ENCODE assay signal across 11 mouse cellular contexts in genomic region chr6:134606540-134606939, GRCm38 (mm10). TPM values are rescaled to one million over a fixed set of nuclear protein-coding genes. Genes with fewer than 3 reads are reported as not detected.
DNase-seq lines count a peak whose midpoint lies in the region; ATAC-seq lines count a peak whose summit lies in the region.
"Had no signal": no experiment of that assay in that cellular context is flagged by ENCODE, and none has a peak within 500 bp of the region (broad histone marks: within the 10 kb centered on the region; RNA-seq: fewer than 3 reads in every experiment).

No protein-coding gene starts in this region.

- WGBS in heart, embryonic 11.5 days (ENCODE audit: insufficient replicate concordance) = 58% methylated on average over 6 of the region's 6 CpGs
- 29% methylated on average over 6 of the region's 6 CpGs for WGBS in kidney, embryonic 16.5 days

- H3K4me2 ChIP-seq in heart, embryonic 11.5 days = no peak overlapping the region
- H3K4me2 ChIP-seq in kidney, embryonic 16.5 days (replicated peaks; ENCODE audit: low read depth, low read length) = no peak overlapping the region

- H3K27ac ChIP-seq in heart, embryonic 11.5 days (ENCODE audit: low read depth, low read length) = no peak overlapping the region
- peak overlapping the region; percentile 66 for H3K27ac ChIP-seq in kidney, embryonic 16.5 days (ENCODE audit: low read length)

- no peaks in the 10 kb centered on the region for H3K36me3 ChIP-seq in heart, embryonic 11.5 days (ENCODE audit: control insufficient read depth, insufficient read depth, low read length)
- no peaks in the 10 kb centered on the region for H3K36me3 ChIP-seq in kidney, embryonic 16.5 days (ENCODE audit: insufficient read depth, low read length)

- no peaks in the 10 kb centered on the region for H3K9me3 ChIP-seq in heart, embryonic 11.5 days (replicated peaks; ENCODE audit: control insufficient read depth, low read length)
- H3K9me3 ChIP-seq in kidney, embryonic 16.5 days (ENCODE audit: low read length) = no peaks in the 10 kb centered on the region

- peak; percentile 93 for DNase-seq in heart, adult 11 months
- peak; percentile 46 to 58 for DNase-seq in lung, adult 18-20 months
- peak; percentile 43 for DNase-seq in yolk sac, embryonic 10.5 days (ENCODE audit: low spot score)
- DNase-seq in retina, postnatal 1 day = no peak
- DNase-seq in layer of hippocampus, postnatal 14 days (ENCODE audit: low spot score in 2 of 2) = no peak
- DNase-seq: thymus, postnatal 36 days had no signal

- H3K4me1 ChIP-seq in heart, embryonic 11.5 days (ENCODE audit: control insufficient read depth, insufficient read depth, low read length) = peaks cover 4% of the 10 kb centered on the region; the same call in 1 of the 2 replicates
- H3K4me1 ChIP-seq in kidney, embryonic 16.5 days (ENCODE audit: insufficient read depth, low read length) = peaks cover 35% of the 10 kb centered on the region

- H3K4me3 ChIP-seq in heart, embryonic 11.5 days (ENCODE audit: low read depth, low read length) = no peak overlapping the region
- no peak overlapping the region for H3K4me3 ChIP-seq in kidney, embryonic 16.5 days (ENCODE audit: low read length)

- no peaks in the 10 kb centered on the region for H3K27me3 ChIP-seq in heart, embryonic 11.5 days (ENCODE audit: control insufficient read depth, insufficient read depth, low read length)
- no peaks in the 10 kb centered on the region for H3K27me3 ChIP-seq in kidney, embryonic 16.5 days (ENCODE audit: insufficient read depth, low read length)

- H3K9ac ChIP-seq in heart, embryonic 11.5 days (ENCODE audit: low read depth, low read length) = no peak overlapping the region
- 0 out of 2 replicates have a peak overlapping the region, but pooled peaks have one; percentile 13 for H3K9ac ChIP-seq in kidney, embryonic 16.5 days (replicated peaks; ENCODE audit: low read length)
- H3K9ac ChIP-seq: forebrain, postnatal 0 days had no signal

- no peak for ATAC-seq in heart, embryonic 11.5 days (replicated peaks; ENCODE audit: insufficient number of reproducible peaks, low FRiP score, low TSS enrichment)
- no peak for ATAC-seq in kidney, embryonic 16.5 days (ENCODE audit: low FRiP score, low TSS enrichment)
- no peak for ATAC-seq in megakaryocyte progenitor cell, adult 5-6 weeks (replicated peaks; ENCODE audit: poor library complexity)
- ATAC-seq: inflammation-experienced regulatory T-cells, adult 6 months had no signal

RNA-seq across cellular contexts. Expression of gene Mansc1, which starts 25.7 kb away (rescaled TPM):
- polyA plus RNA-seq in heart, embryonic 11.5 days (2014; fragmentation: Nextera tagmentation; extraction: Ambion mirVana) = 7.2 and 7.3 TPM in 2 replicates
- 5.7 and 7.8 TPM in 2 replicates for polyA plus RNA-seq in kidney, embryonic 16.5 days (2015; fragmentation: Nextera tagmentation; extraction: Ambion mirVana)
- total RNA-seq in megakaryocyte progenitor cell, adult 5-6 weeks (2015) = 7.3 and 8.1 TPM in 2 replicates
- 2.7 and 3.3 TPM in 2 replicates for total RNA-seq in megakaryocyte progenitor cell, adult 5-6 weeks (2017)
- total RNA-seq in layer of hippocampus, postnatal 14 days (2021) = 1 to 10 TPM; 5.5 to 5.8 TPM

RNA-seq across cellular contexts. Expression of gene Borcs5, which starts 32.8 kb away (rescaled TPM):
- polyA plus RNA-seq in heart, embryonic 11.5 days (2014; fragmentation: Nextera tagmentation; extraction: Ambion mirVana) = 15.1 and 16.0 TPM in 2 replicates
- polyA plus RNA-seq in kidney, embryonic 16.5 days (2015; fragmentation: Nextera tagmentation; extraction: Ambion mirVana) = 16.2 and 18.5 TPM in 2 replicates
- 11.5 and 12.8 TPM in 2 replicates for total RNA-seq in megakaryocyte progenitor cell, adult 5-6 weeks (2015)
- 8.3 and 8.7 TPM in 2 replicates for total RNA-seq in megakaryocyte progenitor cell, adult 5-6 weeks (2017)
- 10 to 100 TPM; 31.9 to 32.9 TPM for total RNA-seq in layer of hippocampus, postnatal 14 days (2021)

RNA-seq across cellular contexts. Expression of gene Lrp6, which starts 39.8 kb away (rescaled TPM):
- 20.6 and 20.8 TPM in 2 replicates for polyA plus RNA-seq in heart, embryonic 11.5 days (2014; fragmentation: Nextera tagmentation; extraction: Ambion mirVana)
- 34.6 and 37.4 TPM in 2 replicates for polyA plus RNA-seq in kidney, embryonic 16.5 days (2015; fragmentation: Nextera tagmentation; extraction: Ambion mirVana)
- 24.4 and 33.8 TPM in 2 replicates for total RNA-seq in megakaryocyte progenitor cell, adult 5-6 weeks (2015)
- total RNA-seq in megakaryocyte progenitor cell, adult 5-6 weeks (2017) = 32.4 and 33.2 TPM in 2 replicates
- total RNA-seq in layer of hippocampus, postnatal 14 days (2021) = 10 to 100 TPM; 56.1 to 58.4 TPM

Comparison
In these comparisons a context has a peak if more than half of its experiments do, and no peak if none do; other contexts are left out.
1. DNase-seq: peak in heart, adult 11 months (single experiment), lung, adult 18-20 months (2 of 2) and yolk sac, embryonic 10.5 days (single experiment); none in retina, postnatal 1 day (single experiment) and layer of hippocampus, postnatal 14 days (0 of 2).